Mouse (Mus musculus): ENCODE data around the gene Pde4d. TPM values are rescaled to one million over a fixed set of nuclear protein-coding genes. Genes with fewer than 3 reads are reported as not detected.

The Pde4d gene
- polyA plus RNA-seq, 1 experiment from 2014 or later: 18.6 TPM

GRCm38 (mm10) chr13:109756854-109757253 lies 1307.1 kb downstream of the Pde4d start:
- ATAC-seq (replicated peaks; ENCODE audit: low FRiP score, low TSS enrichment, low read depth): no peak
- whole genome bisulfite sequencing: 85% methylated on average over 5 of the region's 5 CpGs
- H3K36me3 ChIP-seq (ENCODE audit: control insufficient read depth, insufficient read depth, low read length): no peaks in the 10 kb centered on the region
- H3K4me2 ChIP-seq (ENCODE audit: low read length): no peak overlapping the region
- no peak overlapping the region for H3K9ac ChIP-seq (ENCODE audit: low read length)
- DNase-seq (ENCODE audit: low spot score): no peak
- H3K9me3 ChIP-seq (ENCODE audit: control insufficient read depth, low read length): no peaks in the 10 kb centered on the region
- H3K4me1 ChIP-seq (replicated peaks; ENCODE audit: control insufficient read depth, insufficient read depth, low read length): 0 out of 2 replicates have a peak, but pooled peaks cover 5% of the 10 kb centered on the region
- H3K4me3 ChIP-seq (ENCODE audit: low read depth, low read length): no peak overlapping the region
- no peak overlapping the region for H3K27ac ChIP-seq (ENCODE audit: low read depth)
- no peaks in the 10 kb centered on the region for H3K27me3 ChIP-seq (replicated peaks; ENCODE audit: control insufficient read depth, insufficient read depth, low read length)

- H3K36me3 ChIP-seq (ENCODE audit: control insufficient read depth, insufficient read depth, low read length): no peaks in the 10 kb centered on the region
Measured at GRCm38 (mm10) chr13:109759201-109759600, 1309.5 kb downstream of the Pde4d start.

GRCm38 (mm10) chr13:109761081-109761480 lies 1311.3 kb downstream of the Pde4d start:
- no peak overlapping the region for H3K4me2 ChIP-seq (ENCODE audit: low read length)

More at GRCm38 (mm10) chr13:109759201-109759600, 1309.5 kb downstream of the Pde4d start:
- 45% methylated on average over 5 of the region's 5 CpGs for WGBS
- Histone ChIP-seq H3K4me2 (ENCODE audit: low read length) (no peak overlapping the region), H3K4me3 (ENCODE audit: low read depth, low read length) (no peak overlapping the region), H3K27me3 (replicated peaks; ENCODE audit: control insufficient read depth, insufficient read depth, low read length) (no peaks in the 10 kb centered on the region), H3K9ac (ENCODE audit: low read length) (no peak overlapping the region), H3K27ac (ENCODE audit: low read depth) (no peak overlapping the region), H3K4me1 (replicated peaks; ENCODE audit: control insufficient read depth, insufficient read depth, low read length) (no peaks in the 10 kb centered on the region), H3K9me3 (ENCODE audit: control insufficient read depth, low read length) (no peaks in the 10 kb centered on the region)
- DNase-seq (ENCODE audit: low spot score) (no peak), ATAC-seq (replicated peaks; ENCODE audit: low FRiP score, low TSS enrichment, low read depth) (no peak)

GRCm38 (mm10) chr13:109774791-109775190 lies 1325.0 kb downstream of the Pde4d start:
- H3K4me3 ChIP-seq (ENCODE audit: low read depth, low read length): no peak overlapping the region
- no peak overlapping the region for H3K4me2 ChIP-seq (ENCODE audit: low read length)
- WGBS: 66% methylated on average over 7 of the region's 7 CpGs
- ATAC-seq (replicated peaks; ENCODE audit: low FRiP score, low TSS enrichment, low read depth): no peak
- DNase-seq (ENCODE audit: low spot score): no peak
- no peaks in the 10 kb centered on the region for H3K4me1 ChIP-seq (replicated peaks; ENCODE audit: control insufficient read depth, insufficient read depth, low read length)
- no peak overlapping the region for H3K9ac ChIP-seq (ENCODE audit: low read length)
- H3K27me3 ChIP-seq (replicated peaks; ENCODE audit: control insufficient read depth, insufficient read depth, low read length): no peaks in the 10 kb centered on the region
- 0 out of 2 replicates have a peak, but pooled peaks cover 3% of the 10 kb centered on the region for H3K36me3 ChIP-seq (ENCODE audit: control insufficient read depth, insufficient read depth, low read length)
- no peaks in the 10 kb centered on the region for H3K9me3 ChIP-seq (ENCODE audit: control insufficient read depth, low read length)
- no peak overlapping the region for H3K27ac ChIP-seq (ENCODE audit: low read depth)

More at GRCm38 (mm10) chr13:109761081-109761480, 1311.3 kb downstream of the Pde4d start:
- Histone ChIP-seq H3K4me3 (ENCODE audit: low read depth, low read length) (no peak overlapping the region), H3K36me3 (ENCODE audit: control insufficient read depth, insufficient read depth, low read length) (no peaks in the 10 kb centered on the region), H3K27ac (ENCODE audit: low read depth) (no peak overlapping the region), H3K9me3 (ENCODE audit: control insufficient read depth, low read length) (no peaks in the 10 kb centered on the region), H3K9ac (ENCODE audit: low read length) (no peak overlapping the region), H3K4me1 (replicated peaks; ENCODE audit: control insufficient read depth, insufficient read depth, low read length) (no peaks in the 10 kb centered on the region), H3K27me3 (replicated peaks; ENCODE audit: control insufficient read depth, insufficient read depth, low read length) (no peaks in the 10 kb centered on the region)
- DNase-seq (ENCODE audit: low spot score) (no peak), ATAC-seq (replicated peaks; ENCODE audit: low FRiP score, low TSS enrichment, low read depth) (no peak)
- 77% methylated on average over 13 of the region's 13 CpGs for WGBS

- 0 out of 2 replicates have a peak, but pooled peaks cover 3% of the 10 kb centered on the region for H3K36me3 ChIP-seq (ENCODE audit: control insufficient read depth, insufficient read depth, low read length)
- DNase-seq (ENCODE audit: low spot score) (no peak), ATAC-seq (replicated peaks; ENCODE audit: low FRiP score, low TSS enrichment, low read depth) (no peak)
- no peak overlapping the region for H3K4me2 ChIP-seq (ENCODE audit: low read length)
- 41% methylated on average over 5 of the region's 5 CpGs for WGBS
- H3K4me3 ChIP-seq (ENCODE audit: low read depth, low read length): no peak overlapping the region
- H3K4me1 ChIP-seq (replicated peaks; ENCODE audit: control insufficient read depth, insufficient read depth, low read length): no peaks in the 10 kb centered on the region
- no peaks in the 10 kb centered on the region for H3K9me3 ChIP-seq (ENCODE audit: control insufficient read depth, low read length)
- no peak overlapping the region for H3K27ac ChIP-seq (ENCODE audit: low read depth)
- no peaks in the 10 kb centered on the region for H3K27me3 ChIP-seq (replicated peaks; ENCODE audit: control insufficient read depth, insufficient read depth, low read length)
- H3K9ac ChIP-seq (ENCODE audit: low read length): no peak overlapping the region
Measured at GRCm38 (mm10) chr13:109775197-109775596, 1325.4 kb downstream of the Pde4d start.

GRCm38 (mm10) chr13:109776116-109776515 lies 1326.4 kb downstream of the Pde4d start:
- Histone ChIP-seq H3K4me1 (replicated peaks; ENCODE audit: control insufficient read depth, insufficient read depth, low read length) (no peaks in the 10 kb centered on the region), H3K4me3 (ENCODE audit: low read depth, low read length) (0 out of 2 replicates have a peak overlapping the region, but pooled peaks have one; percentile 13), H3K4me2 (ENCODE audit: low read length) (peak overlapping the region; percentile 45), H3K27ac (ENCODE audit: low read depth) (no peak overlapping the region), H3K9me3 (ENCODE audit: control insufficient read depth, low read length) (no peaks in the 10 kb centered on the region), H3K9ac (ENCODE audit: low read length) (no peak overlapping the region), H3K27me3 (replicated peaks; ENCODE audit: control insufficient read depth, insufficient read depth, low read length) (no peaks in the 10 kb centered on the region), H3K36me3 (ENCODE audit: control insufficient read depth, insufficient read depth, low read length) (0 out of 2 replicates have a peak, but pooled peaks cover 3% of the 10 kb centered on the region)
- DNase-seq (ENCODE audit: low spot score) (peak; percentile 98), ATAC-seq (replicated peaks; ENCODE audit: low FRiP score, low TSS enrichment, low read depth) (peak; percentile 87)
- WGBS: 4% methylated on average over 11 of the region's 11 CpGs

GRCm38 (mm10) chr13:109776995-109777394 lies 1327.2 kb downstream of the Pde4d start:
- Histone ChIP-seq H3K36me3 (ENCODE audit: control insufficient read depth, insufficient read depth, low read length) (0 out of 2 replicates have a peak, but pooled peaks cover 3% of the 10 kb centered on the region), H3K27me3 (replicated peaks; ENCODE audit: control insufficient read depth, insufficient read depth, low read length) (no peaks in the 10 kb centered on the region), H3K4me2 (ENCODE audit: low read length) (no peak overlapping the region), H3K27ac (ENCODE audit: low read depth) (no peak overlapping the region), H3K9me3 (ENCODE audit: control insufficient read depth, low read length) (no peaks in the 10 kb centered on the region), H3K9ac (ENCODE audit: low read length) (no peak overlapping the region), H3K4me1 (replicated peaks; ENCODE audit: control insufficient read depth, insufficient read depth, low read length) (no peaks in the 10 kb centered on the region), H3K4me3 (ENCODE audit: low read depth, low read length) (no peak overlapping the region)
- ATAC-seq (replicated peaks; ENCODE audit: low FRiP score, low TSS enrichment, low read depth) (no peak), DNase-seq (ENCODE audit: low spot score) (no peak)
- WGBS: 35% methylated on average over 3 of the region's 3 CpGs

- Histone ChIP-seq H3K9me3 (ENCODE audit: control insufficient read depth, low read length) (no peaks in the 10 kb centered on the region), H3K27ac (ENCODE audit: low read depth) (no peak overlapping the region), H3K36me3 (ENCODE audit: control insufficient read depth, insufficient read depth, low read length) (0 out of 2 replicates have a peak, but pooled peaks cover 3% of the 10 kb centered on the region), H3K4me2 (ENCODE audit: low read length) (no peak overlapping the region), H3K4me1 (replicated peaks; ENCODE audit: control insufficient read depth, insufficient read depth, low read length) (no peaks in the 10 kb centered on the region), H3K4me3 (ENCODE audit: low read depth, low read length) (no peak overlapping the region), H3K9ac (ENCODE audit: low read length) (no peak overlapping the region), H3K27me3 (replicated peaks; ENCODE audit: control insufficient read depth, insufficient read depth, low read length) (no peaks in the 10 kb centered on the region)
- ATAC-seq (replicated peaks; ENCODE audit: low FRiP score, low TSS enrichment, low read depth) (no peak), DNase-seq (ENCODE audit: low spot score) (no peak)
- 83% methylated on average over 5 of the region's 5 CpGs for WGBS
Measured at GRCm38 (mm10) chr13:109777441-109777840, 1327.7 kb downstream of the Pde4d start.

GRCm38 (mm10) chr13:109778297-109778835 lies 1328.6 kb downstream of the Pde4d start:
- DNase-seq (ENCODE audit: low spot score): no peak
- Histone ChIP-seq H3K9ac (ENCODE audit: low read length) (no peak overlapping the region), H3K27ac (ENCODE audit: low read depth) (no peak overlapping the region), H3K27me3 (replicated peaks; ENCODE audit: control insufficient read depth, insufficient read depth, low read length) (no peaks in the 10 kb centered on the region), H3K9me3 (ENCODE audit: control insufficient read depth, low read length) (no peaks in the 10 kb centered on the region), H3K36me3 (ENCODE audit: control insufficient read depth, insufficient read depth, low read length) (no peaks in the 10 kb centered on the region), H3K4me2 (ENCODE audit: low read length) (no peak overlapping the region), H3K4me3 (ENCODE audit: low read depth, low read length) (no peak overlapping the region), H3K4me1 (replicated peaks; ENCODE audit: control insufficient read depth, insufficient read depth, low read length) (no peaks in the 10 kb centered on the region)
- ATAC-seq (replicated peaks; ENCODE audit: low FRiP score, low TSS enrichment, low read depth): no peak
- WGBS: 57% methylated on average over 9 of the region's 9 CpGs
